Mouse (Mus musculus): Measurements from ENCODE around the gene Hs3st2.
"Not testable (repeated sequence)": the region's sequence is repeated elsewhere in the genome, so short reads cannot be mapped to it uniquely, and the experiment has no call there.

The Hs3st2 gene

GRCm38 (mm10) chr7:121391225-121391983, at the start of gene Hs3st2:
Gene Hs3st2, plus strand, starts transcription at chr7:121391859.
- DNase-seq (ENCODE audit: low spot score) = peak; percentile 84

GRCm38 (mm10) chr7:121348284-121348963, 43.2 kb upstream of the Hs3st2 start:
- no peak for DNase-seq (ENCODE audit: low spot score)

GRCm38 (mm10) chr7:121351688-121352087, 40.0 kb upstream of the Hs3st2 start:
- DNase-seq (ENCODE audit: low spot score) = no peak

GRCm38 (mm10) chr7:121361448-121361847, 30.2 kb upstream of the Hs3st2 start:
- DNase-seq (ENCODE audit: low spot score) = not testable (repeated sequence)

GRCm38 (mm10) chr7:121365584-121365983, 26.1 kb upstream of the Hs3st2 start:
- DNase-seq (ENCODE audit: low spot score) = no peak

- DNase-seq (ENCODE audit: low spot score) = no peak
These were observed 24.5 kb upstream of the Hs3st2 start for GRCm38 (mm10) chr7:121367185-121367584.

GRCm38 (mm10) chr7:121371990-121372389, 19.7 kb upstream of the Hs3st2 start:
- no peak for DNase-seq (ENCODE audit: low spot score)

- peak; percentile 3 for DNase-seq (ENCODE audit: low spot score)
These were observed 16.2 kb upstream of the Hs3st2 start for GRCm38 (mm10) chr7:121375456-121375855.

- no peak for DNase-seq (ENCODE audit: low spot score)
These were observed 12.7 kb upstream of the Hs3st2 start for GRCm38 (mm10) chr7:121378942-121379341.

GRCm38 (mm10) chr7:121391984-121392739, 503 bp downstream of the Hs3st2 start:
- DNase-seq (ENCODE audit: low spot score) = peak; percentile 49

- peak; percentile 1 for DNase-seq (ENCODE audit: low spot score)
These were observed 1.0 kb downstream of the Hs3st2 start for GRCm38 (mm10) chr7:121392740-121392993.

- no peak for DNase-seq (ENCODE audit: low spot score)
These were observed 2.2 kb downstream of the Hs3st2 start for GRCm38 (mm10) chr7:121393884-121394283.

GRCm38 (mm10) chr7:121394875-121395274, 3.2 kb downstream of the Hs3st2 start:
- no peak for DNase-seq (ENCODE audit: low spot score)

- no peak for DNase-seq (ENCODE audit: low spot score)
These were observed 19.3 kb downstream of the Hs3st2 start for GRCm38 (mm10) chr7:121410716-121411506.

- DNase-seq (ENCODE audit: low spot score) = no peak
These were observed 19.8 kb downstream of the Hs3st2 start for GRCm38 (mm10) chr7:121411507-121411898.

- no peak for DNase-seq (ENCODE audit: low spot score)
These were observed 45.2 kb downstream of the Hs3st2 start for GRCm38 (mm10) chr7:121436884-121437283.

- no peak for DNase-seq (ENCODE audit: low spot score)
These were observed 49.5 kb downstream of the Hs3st2 start for GRCm38 (mm10) chr7:121441186-121441585.

GRCm38 (mm10) chr7:121444336-121444735, 52.7 kb downstream of the Hs3st2 start:
- no peak for DNase-seq (ENCODE audit: low spot score)

GRCm38 (mm10) chr7:121446281-121446680, 54.6 kb downstream of the Hs3st2 start:
- DNase-seq (ENCODE audit: low spot score) = no peak

GRCm38 (mm10) chr7:121450951-121451843, 59.5 kb downstream of the Hs3st2 start:
- DNase-seq (ENCODE audit: low spot score) = peak; percentile 11

- no peak for DNase-seq (ENCODE audit: low spot score)
These were observed 65.1 kb downstream of the Hs3st2 start for GRCm38 (mm10) chr7:121456716-121457115.

Data from embryo, embryonic 10.5 days (tissue).